Mouse (Mus musculus) right cerebral cortex, postnatal 10 days (tissue): ENCODE results near the gene Cnpy1.

Experiments used
- DNase-seq, 2 experiments: peaks; one replicate each; pipeline ENCODE4 v3.0.0; 2021; ENCODE audit warnings: low spot score in 2 of 2

The Cnpy1 gene

GRCm38 (mm10) chr5:28165358-28166255 is 80.0 kb downstream of the Cnpy1 start, which contains the start of gene En2:
TSS of gene En2 (plus strand) at chr5:28165694.
- DNase-seq, result peak in 1 of 2 experiments; percentile 51

- no peak for DNase-seq
Measured at GRCm38 (mm10) chr5:28163926-28164325, 81.7 kb downstream of the Cnpy1 start.

GRCm38 (mm10) chr5:28161938-28162402 is 83.6 kb downstream of the Cnpy1 start:
- DNase-seq, result no peak

- no peak for DNase-seq
Measured at GRCm38 (mm10) chr5:28161383-28161937, 84.1 kb downstream of the Cnpy1 start.

GRCm38 (mm10) chr5:28159891-28160470 is 85.6 kb downstream of the Cnpy1 start:
- DNase-seq, result no peak

GRCm38 (mm10) chr5:28159072-28159458 is 86.5 kb downstream of the Cnpy1 start:
- DNase-seq, result no peak

GRCm38 (mm10) chr5:28158308-28159071 is 87.1 kb downstream of the Cnpy1 start:
- no peak for DNase-seq

GRCm38 (mm10) chr5:28157781-28158180 is 87.8 kb downstream of the Cnpy1 start:
- no peak for DNase-seq

GRCm38 (mm10) chr5:28157044-28157730 is 88.4 kb downstream of the Cnpy1 start:
- no peak for DNase-seq
